Comparison of ENCODE assay signal across 23 mouse cellular contexts in genomic region chr17:62591581-62592435, GRCm38 (mm10).
DNase-seq lines count a peak whose midpoint lies in the region; ATAC-seq lines count a peak whose summit lies in the region.
"Had no signal": no experiment of that assay in that cellular context is flagged by ENCODE, and none has a peak within 500 bp of the region (broad histone marks: within the 10 kb centered on the region; RNA-seq: fewer than 3 reads in every experiment).

No protein-coding gene starts in this region.

- no peak overlapping the region for H3K9ac ChIP-seq in midbrain, embryonic 11.5 days (ENCODE audit: low read length)
- no peak overlapping the region for H3K9ac ChIP-seq in forebrain, embryonic 14.5 days (ENCODE audit: low read length)
- no peak overlapping the region for H3K9ac ChIP-seq in midbrain, embryonic 15.5 days
- H3K9ac ChIP-seq: liver, embryonic 12.5 days; liver, postnatal 0 days; stomach, embryonic 15.5 days had no signal

- no peak overlapping the region for H3K27ac ChIP-seq in midbrain, embryonic 11.5 days (ENCODE audit: low read depth, low read length)
- H3K27ac ChIP-seq in midbrain, embryonic 10.5 days (replicated peaks) = no peak overlapping the region
- H3K27ac ChIP-seq in forebrain, embryonic 14.5 days (ENCODE audit: low read depth, low read length) = no peak overlapping the region
- H3K27ac ChIP-seq in midbrain, embryonic 15.5 days = no peak overlapping the region
- H3K27ac ChIP-seq: kidney, postnatal 0 days; liver, embryonic 12.5 days; stomach, embryonic 15.5 days had no signal

- no peaks in the 10 kb centered on the region for H3K27me3 ChIP-seq in midbrain, embryonic 11.5 days (ENCODE audit: control insufficient read depth, insufficient read depth, low read length)
- H3K27me3 ChIP-seq in midbrain, embryonic 10.5 days (ENCODE audit: low read depth, poor library complexity, severe bottlenecking) = no peaks in the 10 kb centered on the region
- no peaks in the 10 kb centered on the region for H3K27me3 ChIP-seq in forebrain, embryonic 14.5 days (replicated peaks; ENCODE audit: control insufficient read depth, insufficient read depth, low read length)
- no peaks in the 10 kb centered on the region for H3K27me3 ChIP-seq in midbrain, embryonic 15.5 days (replicated peaks)
- H3K27me3 ChIP-seq: CH12.LX; liver, embryonic 12.5 days; megakaryocyte, embryonic 14.5 days; stomach, embryonic 15.5 days had no signal

- DNase-seq in adrenal gland, postnatal 10 days = peak; percentile 10
- no peak for DNase-seq in adrenal gland, adult 8-10 months
- no peak for DNase-seq in midbrain, embryonic 11.5 days (ENCODE audit: low spot score, missing footprints)
- no peak for DNase-seq in midbrain, embryonic 10.5 days (ENCODE audit: low spot score)
- DNase-seq in forebrain, embryonic 14.5 days (ENCODE audit: low spot score) = no peak
- no peak for DNase-seq in right cerebral cortex, postnatal 4 days
- no peak for DNase-seq in kidney, postnatal 25 days
- DNase-seq: adrenal gland, postnatal 25 days; cerebellum, adult 8-10 months; cerebellum, postnatal 25 days; kidney, adult 8-10 months; layer of hippocampus, postnatal 36 days; left cerebral cortex, postnatal 4 days; liver, postnatal 0 days; lung, postnatal 4 days; right cerebral cortex, postnatal 14 days had no signal

- 73% methylated on average over 10 of the region's 10 CpGs for WGBS in midbrain, embryonic 11.5 days
- WGBS in midbrain, embryonic 10.5 days = 74% methylated on average over 10 of the region's 10 CpGs
- 48% methylated on average over 10 of the region's 10 CpGs for WGBS in forebrain, embryonic 14.5 days
- 62% methylated on average over 10 of the region's 10 CpGs for WGBS in midbrain, embryonic 15.5 days

- 0 out of 2 replicates have a peak, but pooled peaks have one; percentile 24 for ATAC-seq in midbrain, embryonic 11.5 days (ENCODE audit: low FRiP score)
- peak; percentile 43 for ATAC-seq in forebrain, embryonic 14.5 days
- peak; percentile 59 for ATAC-seq in midbrain, embryonic 15.5 days (replicated peaks)
- ATAC-seq: intestine, embryonic 16.5 days; liver, embryonic 12.5 days; liver, postnatal 0 days had no signal

- no peaks in the 10 kb centered on the region for H3K36me3 ChIP-seq in midbrain, embryonic 11.5 days (ENCODE audit: control insufficient read depth, insufficient read depth, low read length)
- H3K36me3 ChIP-seq in midbrain, embryonic 10.5 days = no peaks in the 10 kb centered on the region
- no peaks in the 10 kb centered on the region for H3K36me3 ChIP-seq in forebrain, embryonic 14.5 days (ENCODE audit: control insufficient read depth, insufficient read depth, low read length)
- no peaks in the 10 kb centered on the region for H3K36me3 ChIP-seq in midbrain, embryonic 15.5 days (replicated peaks)
- H3K36me3 ChIP-seq: liver, embryonic 12.5 days; stomach, embryonic 15.5 days had no signal

- no peaks in the 10 kb centered on the region; the same call in 1 of the 2 replicates for H3K4me1 ChIP-seq in midbrain, embryonic 11.5 days (ENCODE audit: control insufficient read depth, insufficient read depth, low read length)
- peaks cover 14% of the 10 kb centered on the region for H3K4me1 ChIP-seq in midbrain, embryonic 10.5 days
- H3K4me1 ChIP-seq in forebrain, embryonic 14.5 days (ENCODE audit: control insufficient read depth, insufficient read depth, low read length) = peaks cover 15% of the 10 kb centered on the region; the same call in 1 of the 2 replicates
- peaks cover 6% of the 10 kb centered on the region for H3K4me1 ChIP-seq in midbrain, embryonic 15.5 days
- H3K4me1 ChIP-seq: liver, embryonic 12.5 days; megakaryocyte, embryonic 14.5 days; stomach, embryonic 15.5 days had no signal

- no peaks in the 10 kb centered on the region for H3K9me3 ChIP-seq in midbrain, embryonic 11.5 days (ENCODE audit: control insufficient read depth, low read length)
- peaks cover 8% of the 10 kb centered on the region; the same call in 1 of the 2 replicates for H3K9me3 ChIP-seq in midbrain, embryonic 10.5 days (replicated peaks)
- H3K9me3 ChIP-seq in forebrain, embryonic 14.5 days (replicated peaks; ENCODE audit: control insufficient read depth, low read length) = peaks cover 6% of the 10 kb centered on the region; the same call in 1 of the 2 replicates
- H3K9me3 ChIP-seq in midbrain, embryonic 15.5 days = peaks cover 3% of the 10 kb centered on the region; the same call in 1 of the 2 replicates
- H3K9me3 ChIP-seq: liver, embryonic 12.5 days; stomach, embryonic 15.5 days had no signal

- H3K4me3 ChIP-seq in midbrain, embryonic 11.5 days (ENCODE audit: low read depth, low read length) = no peak overlapping the region
- H3K4me3 ChIP-seq in midbrain, embryonic 10.5 days = no peak overlapping the region
- no peak overlapping the region for H3K4me3 ChIP-seq in forebrain, embryonic 14.5 days (ENCODE audit: low read depth, low read length)
- H3K4me3 ChIP-seq in midbrain, embryonic 15.5 days = no peak overlapping the region
- H3K4me3 ChIP-seq: liver, embryonic 12.5 days; megakaryocyte, embryonic 14.5 days; stomach, embryonic 15.5 days had no signal

- H3K4me2 ChIP-seq in midbrain, embryonic 11.5 days = no peak overlapping the region
- H3K4me2 ChIP-seq in forebrain, embryonic 14.5 days (ENCODE audit: low read length) = no peak overlapping the region
- H3K4me2 ChIP-seq in midbrain, embryonic 15.5 days = no peak overlapping the region
- H3K4me2 ChIP-seq: liver, embryonic 12.5 days; stomach, embryonic 15.5 days had no signal
